Mouse (Mus musculus) ES-Bruce4 (cell line): ENCODE measurements around the gene Lmtk3.

Source experiments
- CTCF ChIP-seq: IDR thresholded peaks from one replicate; pipeline ENCODE4 v1.8.1; 2011; ENCODE audit warnings: low read depth, low read length
- EP300 ChIP-seq: IDR thresholded peaks from 2 replicates; pipeline ENCODE4 v1.6.1; 2011; ENCODE audit warnings: low read depth, low read length; ENCODE audit not compliant: insufficient read depth
- POLR2A ChIP-seq: IDR thresholded peaks from one replicate; pipeline ENCODE4 v1.8.1; 2011; ENCODE audit warnings: low read length; ENCODE audit not compliant: insufficient read depth

GRCm38 (mm10) chr7:45842950-45843744, 59.6 kb downstream of the Lmtk3 start:
- TF ChIP-seq CTCF = no peak
- TF ChIP-seq POLR2A = no peak
- TF ChIP-seq EP300 = no peak
